Mouse (Mus musculus): Measurements from ENCODE around the gene Prpf18.

Gene Prpf18

DNA sequence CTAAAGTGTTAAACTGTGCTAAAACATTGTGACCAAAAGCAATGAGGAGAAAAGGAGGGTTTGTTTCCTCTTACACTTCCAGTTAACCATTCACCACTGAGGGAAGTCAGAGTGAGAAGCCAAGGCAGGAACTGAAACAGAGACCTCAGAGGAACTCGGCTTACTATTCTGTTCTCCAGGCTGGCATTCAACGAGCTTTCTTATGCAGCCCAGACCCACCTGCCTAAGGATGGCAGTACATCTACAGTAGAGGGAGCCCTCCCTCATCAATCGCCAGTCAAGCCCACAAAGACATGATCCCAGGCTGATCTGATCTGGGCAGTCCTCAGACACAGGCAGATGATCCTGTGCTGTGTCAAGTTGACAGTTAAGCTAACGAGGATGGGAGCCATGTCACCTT lies 78.5 kb downstream of the Prpf18 start:
- no peak for DNase-seq

DNA sequence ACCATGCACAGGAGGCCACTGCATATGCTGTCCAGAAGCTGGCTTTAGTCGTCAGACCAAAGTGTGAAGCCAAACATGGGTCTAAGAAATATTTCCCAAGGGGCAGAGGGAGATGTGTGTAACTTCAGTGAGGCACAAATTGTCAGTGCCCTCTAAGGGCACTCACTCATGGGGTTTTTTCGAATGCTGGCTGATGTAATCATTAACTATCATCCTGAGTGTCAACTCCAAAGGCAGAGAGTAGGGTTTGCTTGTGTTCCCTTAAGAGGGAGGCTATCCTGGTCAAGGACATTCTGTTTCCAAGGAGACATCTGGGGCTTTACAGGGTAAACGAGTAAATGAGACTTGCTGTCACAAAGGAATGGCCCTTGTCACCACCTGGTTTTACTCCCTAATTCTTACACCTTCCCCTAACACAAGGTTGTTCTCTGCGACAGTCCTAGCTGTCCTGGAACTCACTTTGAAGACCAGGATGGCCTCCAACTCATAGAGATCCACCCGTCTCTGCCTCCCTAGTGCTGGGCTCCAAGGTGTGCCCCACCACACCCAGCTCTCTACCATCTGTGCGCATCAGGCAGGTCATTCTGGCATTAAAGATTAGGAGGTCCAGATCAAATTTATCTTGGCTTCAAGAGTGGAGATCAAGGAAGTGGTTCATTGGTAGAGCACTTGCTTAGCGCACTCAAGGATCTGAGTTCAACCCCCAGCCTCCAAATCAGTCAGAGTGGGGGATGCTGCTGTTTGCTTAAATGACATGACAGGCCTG lies 79.2 kb downstream of the Prpf18 start:
- no peak for DNase-seq

All from layer of hippocampus, adult 9-11 months (tissue).